Mouse (Mus musculus): ENCODE results near the gene Ntm.

- TF ChIP-seq MAX (IDR thresholded peaks at IDR 0.05; ENCODE audit: low read depth) (no peak), POLR2A (IDR thresholded peaks at IDR 0.05; ENCODE audit: insufficient read length, low read depth) (no peak), MYOD1 (IDR thresholded peaks at IDR 0.05; ENCODE audit: control insufficient read depth in 1 of 3, insufficient read length in 2 of 3, low read depth in 2 of 3) (no peak), CEBPB (IDR thresholded peaks at IDR 0.05; ENCODE audit: insufficient read depth, poor library complexity, severe bottlenecking) (no peak), USF1 (IDR thresholded peaks at IDR 0.05; ENCODE audit: low read depth) (no peak), TCF12 (IDR thresholded peaks at IDR 0.05; ENCODE audit: insufficient read depth, poor library complexity, severe bottlenecking) (no peak), POLR2AphosphoS2 (IDR thresholded peaks at IDR 0.05; ENCODE audit: insufficient read length, low read depth) (no peak), E2F4 (IDR thresholded peaks at IDR 0.05; ENCODE audit: insufficient read depth) (no peak), SRF (IDR thresholded peaks at IDR 0.05; ENCODE audit: control insufficient read depth, insufficient read length, low read depth) (no peak)
Observed at GRCm38 (mm10) chr9:29804483-29804882, 158.5 kb downstream of the Ntm start.
